Mouse (Mus musculus) left cerebral cortex, postnatal 25 days (tissue): ENCODE results near the gene Mcrip1. TPM values are rescaled to one million over a fixed set of nuclear protein-coding genes. Genes with fewer than 3 reads are reported as not detected.
"Not testable (repeated sequence)": the region's sequence is repeated elsewhere in the genome, so short reads cannot be mapped to it uniquely, and the experiment has no call there.

ENCODE experiments used
- DNase-seq, 2 experiments: peaks; one replicate each; pipeline ENCODE4 v3.0.0; 2022; ENCODE audit warnings: low spot score in 2 of 2, mixed read lengths in 1 of 2
- intact Hi-C: fragments of 180-260 bp; cut with DNase I; formaldehyde crosslinking; loops from one replicate; pipeline ENCODE4 v1.15.1; 2025
- total RNA-seq, 2 experiments: library from RNA; stranded (reverse); gene quantifications; 2 replicates each; pipeline ENCODE4 v1.2.3; 2021

Mcrip1 gene
- total RNA-seq, 2 experiments from 2014 or later, result 88.2 to 93.6 TPM

DNA sequence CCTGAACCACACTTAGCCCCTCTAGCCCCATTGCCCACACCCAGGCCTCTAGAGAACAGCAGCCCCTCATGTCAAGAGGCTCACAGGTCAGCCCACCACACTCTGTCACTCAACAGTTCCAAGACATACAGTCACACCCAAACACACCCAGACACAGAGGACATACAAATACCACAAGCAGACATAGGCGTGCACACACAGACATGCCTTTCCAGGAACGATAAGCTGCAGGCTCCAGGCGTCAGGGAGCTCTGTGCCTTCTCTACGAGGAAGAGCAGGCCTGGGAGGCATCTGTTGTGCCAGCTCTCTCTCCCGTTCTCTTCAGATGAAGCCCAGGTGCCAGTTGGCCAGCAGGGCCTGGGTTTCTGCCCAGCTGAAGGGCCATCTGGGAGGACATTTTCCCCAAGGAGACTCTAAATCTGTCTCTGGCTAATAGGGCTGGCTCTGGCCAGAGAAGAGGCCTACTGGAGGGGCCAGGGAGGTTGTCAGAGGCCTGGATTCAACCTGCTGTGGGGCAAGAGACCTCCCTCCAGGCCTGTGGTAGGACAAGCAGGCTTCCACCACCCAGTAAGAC is 28.5 kb downstream of the Mcrip1 start:
- intact Hi-C loops, result no loop called here
- DNase-seq, result no peak

DNA sequence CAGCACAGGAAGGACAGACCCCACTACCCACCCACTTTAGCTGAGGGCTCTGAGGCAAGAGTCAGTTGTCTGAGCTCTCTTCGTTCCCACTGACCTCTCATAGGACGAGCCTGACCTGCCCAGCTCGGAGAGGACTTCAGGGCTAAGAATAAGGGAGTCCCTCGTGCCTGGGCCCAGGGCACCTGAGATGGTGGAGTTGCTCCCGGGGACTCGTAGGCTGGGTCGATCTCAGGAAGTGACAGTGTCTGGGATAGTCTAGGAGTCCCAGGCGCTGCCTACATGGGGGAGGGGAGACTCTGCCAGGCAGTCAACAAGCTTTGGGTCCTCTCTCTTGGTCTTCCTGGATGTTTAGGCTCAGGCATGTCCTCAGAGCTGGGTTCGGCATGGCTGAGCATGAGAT is 29.0 kb downstream of the Mcrip1 start:
- DNase-seq, result no peak
- intact Hi-C loops, result no loop called here

DNA sequence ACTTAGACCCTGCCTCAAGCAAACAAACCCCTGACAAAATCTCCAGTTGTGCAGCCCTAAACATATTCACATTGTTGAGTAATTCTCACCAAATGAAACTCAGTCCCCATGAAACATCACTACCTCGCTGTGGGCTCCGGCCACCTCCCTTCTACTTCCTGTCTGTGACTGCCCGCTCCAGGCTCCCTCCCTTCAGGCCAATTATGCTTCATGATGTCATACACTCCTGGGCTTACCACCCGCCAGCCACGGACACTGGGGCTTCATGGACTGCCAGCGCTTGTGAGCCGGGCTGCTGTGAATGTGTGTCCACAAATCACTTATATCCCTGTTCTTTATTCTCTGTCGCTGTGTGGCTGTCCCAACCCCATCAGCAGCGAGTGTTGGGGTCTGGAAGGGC is 29.8 kb downstream of the Mcrip1 start:
- no peak for DNase-seq
- intact Hi-C loops, result loop anchor here (2.0 kb wide), 3 partner anchors 45 to 61 kb away; partner anchors contain the start of genes Arhgdia and P4hb

- intact Hi-C loops, result loop anchor here (2.0 kb wide), 3 partner anchors 46 to 62 kb away; partner anchors contain the start of genes Arhgdia and P4hb
- no peak for DNase-seq
Observed at GRCm38 (mm10) chr11:120518558-120518957, 31.0 kb downstream of the Mcrip1 start.

GRCm38 (mm10) chr11:120518027-120518426 is 31.5 kb downstream of the Mcrip1 start:
- intact Hi-C loops, result loop anchor here (2.0 kb wide), 3 partner anchors 47 to 63 kb away; partner anchors contain the start of genes Arhgdia and P4hb
- DNase-seq, result peak; percentile 82 to 97

DNA sequence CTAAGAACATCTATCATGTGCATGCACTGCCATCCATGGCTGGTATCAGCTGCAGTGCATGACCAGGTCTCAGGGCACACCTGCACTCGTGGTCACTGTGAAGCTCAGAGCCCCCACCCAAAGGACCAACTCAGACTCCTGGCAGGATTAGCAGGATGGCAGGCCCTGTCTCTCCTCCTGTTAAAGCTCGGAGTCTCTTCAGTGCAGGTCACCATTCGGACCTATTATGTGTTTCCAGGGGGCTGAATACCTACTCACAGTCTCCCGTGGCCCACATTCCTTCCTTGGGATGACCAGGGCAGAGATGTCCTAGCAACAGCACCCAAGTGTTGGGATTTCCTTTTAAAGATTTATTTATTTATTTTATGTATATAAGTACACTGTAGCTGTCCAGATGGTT is 32.4 kb downstream of the Mcrip1 start:
- intact Hi-C loops, result no loop called here
- DNase-seq, result no peak

DNA sequence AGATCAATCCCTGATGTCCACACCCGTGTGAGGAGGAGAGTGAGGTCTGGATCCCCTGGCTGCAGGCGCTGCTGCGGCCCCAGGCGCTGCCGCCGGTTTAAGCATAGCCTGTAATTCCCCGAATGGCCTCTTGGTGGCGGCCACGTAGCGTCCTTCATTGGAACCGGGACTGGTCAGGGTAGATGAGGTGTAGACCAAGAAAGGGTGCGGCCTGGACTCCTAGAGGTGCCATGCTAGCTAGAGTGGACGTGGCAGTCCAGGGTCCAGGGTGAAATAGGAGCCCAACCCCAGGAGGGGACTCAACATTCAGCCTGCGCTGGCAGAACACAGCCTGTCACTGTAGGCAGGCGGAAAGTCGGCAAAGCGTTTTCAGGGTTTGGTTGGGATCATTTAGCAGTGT is 33.9 kb downstream of the Mcrip1 start:
- DNase-seq, result peak; percentile 83
- intact Hi-C loops, result no loop called here

DNA sequence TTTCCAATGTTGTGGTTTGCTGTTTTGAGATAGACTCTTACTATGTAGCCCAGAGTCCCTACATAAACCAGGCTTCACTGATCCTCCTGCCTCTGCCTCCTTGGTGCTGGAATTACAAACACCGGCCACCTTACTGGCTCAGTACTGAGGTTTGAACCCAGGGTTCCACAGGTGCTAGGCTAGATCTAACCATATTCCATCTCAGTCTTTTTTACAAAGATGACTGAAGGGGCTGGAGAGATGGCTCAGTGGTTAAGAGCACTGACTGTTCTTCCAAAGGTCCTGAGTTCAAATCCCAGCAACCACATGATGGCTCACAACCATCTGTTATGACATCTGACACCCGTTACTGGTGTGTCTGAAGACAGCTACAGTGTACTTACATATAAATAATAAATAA is 35.3 kb downstream of the Mcrip1 start:
- intact Hi-C loops, DNase-seq: not testable (repeated sequence)

GRCm38 (mm10) chr11:120512790-120513453 is 36.6 kb downstream of the Mcrip1 start:
- intact Hi-C loops, result no loop called here
- DNase-seq, result no peak

GRCm38 (mm10) chr11:120510375-120511030 is 39.0 kb downstream of the Mcrip1 start:
- no peak for DNase-seq
- intact Hi-C loops, result no loop called here

- DNase-seq, result no peak
- intact Hi-C loops, result no loop called here
Observed at GRCm38 (mm10) chr11:120509940-120510339, 39.6 kb downstream of the Mcrip1 start.

GRCm38 (mm10) chr11:120508290-120508870 is 41.1 kb downstream of the Mcrip1 start:
- intact Hi-C loops, result no loop called here
- peak in 1 of 2 experiments; percentile 22 for DNase-seq

GRCm38 (mm10) chr11:120507611-120508289 is 41.8 kb downstream of the Mcrip1 start:
- DNase-seq, result no peak
- intact Hi-C loops, result no loop called here

- DNase-seq, result no peak
- intact Hi-C loops, result no loop called here
Observed at GRCm38 (mm10) chr11:120506899-120507298, 42.6 kb downstream of the Mcrip1 start.

GRCm38 (mm10) chr11:120505661-120506060 is 43.9 kb downstream of the Mcrip1 start:
- no peak for DNase-seq
- intact Hi-C loops, result no loop called here

DNA sequence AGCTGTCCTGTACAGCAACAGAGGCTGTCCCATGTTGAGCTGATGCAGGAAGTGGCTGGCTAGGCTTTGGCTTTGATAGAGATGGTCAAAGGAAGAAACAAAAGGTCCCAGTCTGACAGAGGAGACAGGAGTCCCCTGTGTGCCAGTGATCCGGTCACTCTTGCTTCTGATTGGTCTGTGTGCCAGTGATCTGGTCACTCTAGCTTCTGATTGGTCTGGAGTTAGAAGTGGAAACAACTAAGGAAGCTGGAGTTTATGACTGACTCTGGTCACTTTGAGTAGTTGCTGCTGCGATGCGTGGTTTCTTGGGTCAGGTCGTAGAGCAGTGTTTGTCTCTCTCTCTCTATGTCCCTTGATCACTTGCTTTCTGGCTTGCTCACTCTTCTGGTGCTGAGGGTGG is 47.8 kb downstream of the Mcrip1 start:
- no peak for DNase-seq

GRCm38 (mm10) chr11:120501018-120501417 is 48.5 kb downstream of the Mcrip1 start:
- intact Hi-C loops, result no loop called here
- no peak for DNase-seq

More for the DNA sequence above, 47.8 kb downstream of the Mcrip1 start:
- intact Hi-C loops, result no loop called here

DNA sequence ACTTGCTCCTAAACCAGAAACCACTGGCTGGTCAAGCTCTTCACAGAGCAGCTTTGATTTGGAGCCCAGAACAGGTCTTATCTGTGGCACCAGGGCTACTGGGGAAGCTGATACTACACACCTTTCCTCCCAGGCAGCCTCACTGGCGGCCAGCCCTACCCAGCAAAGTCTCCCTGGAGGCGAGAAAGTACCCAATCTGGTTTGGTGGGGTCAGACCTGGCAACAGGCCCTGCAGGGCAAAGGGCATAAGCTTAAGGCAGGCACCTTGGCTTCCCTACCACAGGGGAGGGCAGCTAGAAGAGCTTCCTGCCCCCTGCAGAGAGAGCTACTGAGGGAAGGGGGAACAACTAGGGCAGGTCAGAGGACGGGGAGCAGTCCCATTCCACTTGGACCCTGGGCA is 49.2 kb downstream of the Mcrip1 start:
- no peak for DNase-seq
- intact Hi-C loops, result no loop called here

- intact Hi-C loops, result no loop called here
- no peak for DNase-seq
Observed at GRCm38 (mm10) chr11:120499894-120500293, 49.6 kb downstream of the Mcrip1 start.

DNA sequence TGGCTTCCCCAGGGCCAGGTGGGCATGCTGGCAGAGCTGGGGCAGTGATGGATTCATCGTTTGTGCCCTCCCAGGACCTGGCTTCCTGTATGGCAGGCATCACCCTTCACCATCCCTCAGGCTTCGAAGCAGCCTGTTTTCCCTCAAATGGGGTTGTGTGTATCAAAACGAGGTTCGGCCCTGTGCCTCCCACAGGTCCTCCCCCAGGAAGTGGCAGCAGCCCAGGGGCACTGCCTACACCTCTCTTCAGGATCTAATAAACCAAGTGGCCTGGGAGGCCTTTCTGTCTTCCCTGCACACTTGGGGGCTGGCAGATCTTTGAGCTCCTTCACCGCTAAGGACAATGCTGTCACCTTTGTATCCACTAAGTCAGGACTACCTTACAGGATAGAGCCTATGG is 50.6 kb downstream of the Mcrip1 start:
- intact Hi-C loops, result no loop called here
- no peak for DNase-seq
